Mouse (Mus musculus) intestine, postnatal 0 days (tissue): ENCODE results near the gene Fig4. TPM values are rescaled to one million over a fixed set of nuclear protein-coding genes. Genes with fewer than 3 reads are reported as not detected.

Experiments
- ATAC-seq: fragments of 200-750 bp; cut with Nextera tagmentation; 2 replicates; pipeline ENCODE4 v1.8.0; 2017; ENCODE audit warnings: mild to moderate bottlenecking, moderate TSS enrichment, moderate library complexity
- H3K27ac ChIP-seq: fragments of 300-500 bp; sonication (generic); 2 replicates; pipeline ENCODE4 v1.5.1; 2014; ENCODE audit warnings: mild to moderate bottlenecking, low read depth, low read length, moderate library complexity
- H3K27me3 ChIP-seq: fragments of 300-500 bp; sonication (generic); replicated peaks from 2 replicates; pipeline ENCODE4 v1.6.1; 2014; ENCODE audit warnings: low read length, mixed read lengths; ENCODE audit not compliant: control insufficient read depth, insufficient read depth
- H3K36me3 ChIP-seq: fragments of 300-500 bp; sonication (generic); 2 replicates; pipeline ENCODE4 v1.6.1; 2014; ENCODE audit warnings: mild to moderate bottlenecking, moderate library complexity; ENCODE audit not compliant: control insufficient read depth, insufficient read depth
- H3K4me1 ChIP-seq: fragments of 300-500 bp; sonication (generic); replicated peaks from 2 replicates; pipeline ENCODE4 v1.6.1; 2014; ENCODE audit warnings: antibody characterized with exemption, low read length, mixed read lengths; ENCODE audit not compliant: control insufficient read depth, insufficient read depth
- H3K4me2 ChIP-seq: fragments of 300-500 bp; sonication (generic); replicated peaks from 2 replicates; pipeline ENCODE4 v1.6.1; 2014; ENCODE audit warnings: low read depth, mild to moderate bottlenecking, moderate library complexity
- H3K4me3 ChIP-seq: fragments of 300-500 bp; sonication (generic); 2 replicates; pipeline ENCODE4 v1.5.1; 2014; ENCODE audit warnings: low read depth, low read length
- H3K9ac ChIP-seq: fragments of 300-500 bp; sonication (generic); 2 replicates; pipeline ENCODE4 v1.6.1; 2014; ENCODE audit warnings: mild to moderate bottlenecking, low read depth, low read length
- H3K9me3 ChIP-seq: fragments of 300-500 bp; sonication (generic); 2 replicates; pipeline ENCODE4 v1.6.1; 2016; ENCODE audit warnings: mixed run types; ENCODE audit not compliant: control insufficient read depth
- CTCF ChIP-seq: sonication (generic); IDR thresholded peaks from 2 replicates; pipeline ENCODE4 v1.5.1; 2016; ENCODE audit warnings: low read depth, mild to moderate bottlenecking, control low read depth, antibody characterized with exemption, moderate library complexity
- WGBS: fragments of 180-500 bp; shearing (Covaris S2); extraction: QIAGEN DNeasy Blood & Tissue Kit; methylation state at CpG from one replicate; pipeline ENCODE4 v1.1.7; 2014; 5-methylcytosine and 5-hydroxymethylcytosine counted together
- polyA plus RNA-seq: library from polyadenylated mRNA; unstranded; fragments of >200 nt; fragmentation: Nextera tagmentation; extraction: Ambion mirVana; gene quantifications from 2 replicates; pipeline ENCODE4 v1.2.1, GENCODE M21; 2015

Fig4 gene
- polyA plus RNA-seq, 1 experiment from 2014 or later, result 10.6 TPM

DNA sequence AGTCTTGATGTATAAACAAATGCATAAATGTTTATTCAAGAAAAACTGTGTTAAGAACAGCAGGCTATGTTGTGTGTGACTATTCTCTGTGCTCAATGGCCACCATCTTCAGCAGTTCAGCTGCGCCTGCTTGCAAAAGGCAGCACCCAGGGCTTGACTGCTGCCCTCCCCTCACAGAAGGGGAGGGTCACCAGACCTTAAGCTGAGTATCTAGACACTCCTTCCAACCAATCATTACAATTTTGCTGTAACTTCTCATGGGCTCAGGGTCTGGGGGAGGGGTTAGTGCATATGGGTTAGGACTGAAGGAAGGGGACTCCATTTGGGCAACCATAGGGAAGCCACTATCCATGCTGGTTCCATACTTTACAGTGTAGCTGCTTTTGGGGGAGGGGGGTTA, 24.3 kb downstream of the Fig4 start:
- H3K27ac ChIP-seq, result no peak overlapping the region
- ATAC-seq, result no peak

DNA sequence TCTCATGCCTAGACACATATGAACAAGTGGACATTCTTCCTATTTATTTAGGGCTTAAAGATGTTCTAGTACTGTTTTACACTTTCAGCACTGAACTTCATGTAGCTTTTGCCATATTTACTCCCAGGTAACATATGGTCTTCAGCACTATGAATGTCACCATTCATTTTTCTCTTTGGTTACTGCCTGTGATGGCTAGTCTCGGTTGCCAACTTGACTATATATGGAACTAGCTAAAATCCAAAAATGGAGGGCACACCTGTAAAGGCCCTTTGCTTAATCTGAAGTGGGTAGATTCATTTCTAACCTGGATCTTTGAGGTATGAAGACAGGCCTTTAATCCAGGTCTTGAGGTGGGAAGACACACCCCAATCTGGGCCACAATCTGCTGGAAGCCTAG, 28.2 kb downstream of the Fig4 start:
- no peak overlapping the region for H3K9ac ChIP-seq
- H3K4me1 ChIP-seq, result no peaks in the 10 kb centered on the region
- no peak overlapping the region for H3K4me2 ChIP-seq
- no peak overlapping the region for H3K4me3 ChIP-seq
- ATAC-seq, result no peak
- no peaks in the 10 kb centered on the region for H3K9me3 ChIP-seq
- WGBS, result 88% methylated on average over 1 of the region's 1 CpGs
- TF ChIP-seq CTCF, result no peak
- no peaks in the 10 kb centered on the region for H3K27me3 ChIP-seq
- no peak overlapping the region for H3K27ac ChIP-seq
- H3K36me3 ChIP-seq, result peaks cover 4% of the 10 kb centered on the region; the same call in 1 of the 2 replicates

More for the DNA sequence above, 24.3 kb downstream of the Fig4 start:
- no peak for TF ChIP-seq CTCF
- no peaks in the 10 kb centered on the region for H3K9me3 ChIP-seq
- no peak overlapping the region for H3K4me3 ChIP-seq
- 88% methylated on average over 1 of the region's 1 CpGs for WGBS
- H3K4me2 ChIP-seq, result no peak overlapping the region
- H3K36me3 ChIP-seq, result peaks cover 3% of the 10 kb centered on the region; the same call in 1 of the 2 replicates
- H3K9ac ChIP-seq, result no peak overlapping the region
- no peaks in the 10 kb centered on the region for H3K4me1 ChIP-seq
- no peaks in the 10 kb centered on the region for H3K27me3 ChIP-seq

DNA sequence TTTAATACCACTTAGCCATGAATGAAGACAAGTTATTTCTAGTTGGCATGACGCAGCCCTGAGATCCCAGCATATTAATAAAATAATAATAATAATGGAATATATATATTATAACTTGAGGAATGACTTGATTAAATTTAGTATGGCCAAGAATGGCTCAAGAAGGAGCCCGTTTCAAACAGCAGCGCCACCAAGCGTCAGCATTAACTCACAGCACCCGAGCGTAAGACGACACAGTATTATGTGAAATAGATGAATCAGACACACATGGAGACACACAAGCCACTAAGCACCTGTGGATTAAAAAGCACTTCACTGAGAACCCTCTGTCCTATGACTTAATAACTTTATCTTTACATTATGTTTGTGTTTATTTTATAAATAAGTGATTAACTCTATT, 31.2 kb downstream of the Fig4 start:
- H3K4me3 ChIP-seq, result no peak overlapping the region
- no peak overlapping the region for H3K9ac ChIP-seq
- no peaks in the 10 kb centered on the region for H3K9me3 ChIP-seq
- no peaks in the 10 kb centered on the region for H3K27me3 ChIP-seq
- no peaks in the 10 kb centered on the region for H3K4me1 ChIP-seq
- WGBS, result 59% methylated on average over 7 of the region's 7 CpGs
- H3K27ac ChIP-seq, result no peak overlapping the region
- TF ChIP-seq CTCF, result peak; percentile 63
- H3K4me2 ChIP-seq, result no peak overlapping the region
- peaks cover 11% of the 10 kb centered on the region; the same call in 1 of the 2 replicates for H3K36me3 ChIP-seq
- ATAC-seq, result no peak

DNA sequence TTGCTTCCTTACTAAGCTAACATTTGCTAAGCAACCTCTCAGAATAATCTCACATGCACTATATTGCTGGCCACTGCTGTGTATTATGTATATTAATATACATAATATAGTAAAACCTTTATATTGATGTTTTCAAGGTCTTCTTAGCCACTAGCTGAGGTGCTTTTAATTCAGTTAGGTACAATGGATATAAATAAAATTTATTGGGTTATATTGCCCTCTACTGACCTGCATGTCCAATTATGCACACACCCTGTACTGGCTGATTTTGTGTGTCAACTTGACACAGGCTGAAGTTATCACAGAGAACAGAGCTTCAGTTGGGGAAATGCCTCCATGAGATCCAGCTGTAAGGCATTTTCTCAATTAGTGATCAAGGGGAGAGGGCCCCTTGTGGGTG, 41.2 kb downstream of the Fig4 start:
- Histone ChIP-seq H3K27ac (no peak overlapping the region), H3K36me3 (peaks cover 5% of the 10 kb centered on the region; the same call in 1 of the 2 replicates), H3K4me1 (no peaks in the 10 kb centered on the region), H3K9ac (no peak overlapping the region), H3K27me3 (no peaks in the 10 kb centered on the region), H3K4me3 (no peak overlapping the region), H3K4me2 (no peak overlapping the region), H3K9me3 (no peaks in the 10 kb centered on the region)
- TF ChIP-seq CTCF, result 0 out of 2 replicates have a peak, but pooled peaks have one; percentile 14
- no peak for ATAC-seq

DNA sequence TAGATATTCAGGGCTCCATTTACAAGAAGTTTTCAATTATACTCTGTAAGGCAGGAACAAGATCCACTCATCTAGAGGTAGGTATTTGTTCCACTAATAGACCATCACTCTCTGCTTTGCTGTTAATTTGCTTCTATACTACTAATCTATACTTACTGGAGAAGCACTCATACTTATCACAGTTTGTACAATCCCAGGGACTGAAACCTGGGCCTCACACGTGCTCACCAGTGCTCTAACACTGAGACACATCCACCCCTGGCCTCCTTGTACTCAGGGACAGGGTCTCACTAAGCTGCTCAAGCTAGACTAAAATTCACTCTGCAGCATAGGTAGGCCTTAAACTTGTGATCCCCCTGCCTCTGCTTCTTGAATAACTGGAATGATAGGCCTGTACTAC, 41.8 kb downstream of the Fig4 start:
- H3K27ac ChIP-seq, result no peak overlapping the region
- TF ChIP-seq CTCF, result no peak

DNA sequence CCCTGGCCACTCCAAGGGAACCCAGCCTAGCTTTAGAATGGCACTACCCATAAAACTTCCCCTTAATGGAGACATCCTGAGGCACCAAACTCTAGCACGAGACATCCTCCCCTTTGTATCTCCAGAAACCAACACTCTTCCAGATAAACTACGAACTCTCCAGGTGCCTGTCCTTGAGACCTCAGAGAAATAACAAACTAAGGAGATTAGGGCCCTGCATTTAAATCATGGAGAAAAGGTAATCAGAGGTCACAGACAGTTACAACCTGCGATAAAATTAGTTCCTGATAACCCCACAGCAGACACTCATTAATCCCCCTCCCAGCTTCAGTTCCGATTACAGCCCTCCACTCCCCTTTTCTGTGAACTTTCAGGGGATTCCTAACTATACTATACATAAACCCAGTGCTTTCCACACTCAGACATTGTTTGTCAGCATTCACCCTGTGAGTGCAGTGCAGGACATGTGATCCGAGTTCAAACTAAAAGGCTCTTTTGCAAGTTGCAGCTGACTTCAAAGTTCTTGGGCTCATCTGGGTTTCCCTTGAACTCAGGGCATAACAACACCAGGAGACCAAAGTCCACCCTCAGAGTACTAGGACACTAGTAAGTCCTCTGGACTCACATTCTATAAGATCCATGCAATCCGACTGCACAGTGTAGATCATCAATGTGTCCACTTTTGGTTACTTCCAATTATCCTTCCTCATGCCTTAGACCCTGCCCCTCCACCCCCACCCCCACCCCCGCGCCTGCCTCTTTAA, 42.6 kb downstream of the Fig4 start:
- ATAC-seq, result peak; percentile 69
- H3K4me2 ChIP-seq, result no peak overlapping the region
- WGBS, result 32% methylated on average over 8 of the region's 8 CpGs
- no peaks in the 10 kb centered on the region for H3K9me3 ChIP-seq
- no peak for TF ChIP-seq CTCF
- H3K4me1 ChIP-seq, result no peaks in the 10 kb centered on the region
- no peak overlapping the region for H3K4me3 ChIP-seq
- H3K27ac ChIP-seq, result no peak overlapping the region; the same call in 1 of the 2 replicates
- H3K36me3 ChIP-seq, result peaks cover 10% of the 10 kb centered on the region; the same call in 1 of the 2 replicates
- no peaks in the 10 kb centered on the region for H3K27me3 ChIP-seq
- H3K9ac ChIP-seq, result no peak overlapping the region

More for the DNA sequence above, 41.8 kb downstream of the Fig4 start:
- ATAC-seq, result no peak
- Histone ChIP-seq H3K36me3 (peaks cover 5% of the 10 kb centered on the region; the same call in 1 of the 2 replicates), H3K4me3 (no peak overlapping the region), H3K4me1 (no peaks in the 10 kb centered on the region), H3K9ac (no peak overlapping the region), H3K27me3 (no peaks in the 10 kb centered on the region), H3K9me3 (no peaks in the 10 kb centered on the region), H3K4me2 (no peak overlapping the region)
- WGBS, result 38% methylated on average over 1 of the region's 1 CpGs

DNA sequence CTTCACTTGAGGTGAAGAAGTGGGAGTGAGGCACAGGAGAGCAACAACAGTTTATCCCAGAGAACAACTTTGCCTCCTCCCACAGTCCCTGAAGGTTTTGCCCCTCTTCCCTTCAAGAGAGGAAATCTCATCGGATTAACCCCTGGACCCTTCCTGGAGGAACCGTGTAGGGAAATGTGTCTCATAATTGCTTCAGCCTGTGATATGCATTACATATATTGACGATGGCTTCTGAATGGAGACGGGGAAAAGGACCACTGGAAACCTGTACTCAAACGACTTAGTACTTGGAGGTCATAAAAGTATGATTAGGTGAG, 52.4 kb downstream of the Fig4 start:
- Histone ChIP-seq H3K9me3 (no peaks in the 10 kb centered on the region), H3K9ac (no peak overlapping the region), H3K4me1 (peaks cover 3% of the 10 kb centered on the region; the same call in 1 of the 2 replicates), H3K27ac (no peak overlapping the region), H3K4me2 (no peak overlapping the region), H3K27me3 (no peaks in the 10 kb centered on the region), H3K4me3 (no peak overlapping the region), H3K36me3 (peaks cover 14% of the 10 kb centered on the region)
- no peak for TF ChIP-seq CTCF
- no peak for ATAC-seq
- WGBS, result 58% methylated on average over 5 of the region's 5 CpGs
